Mouse (Mus musculus) stomach, postnatal 0 days (tissue): ENCODE results near the gene Taf3.

Source experiments
- CTCF ChIP-seq: IDR thresholded peaks from 2 replicates; pipeline ENCODE4 v1.5.1; 2016; ENCODE audit warnings: antibody characterized with exemption, low read depth, mild to moderate bottlenecking, moderate library complexity
- EP300 ChIP-seq: optimal IDR thresholded peaks from 2 replicates; pipeline ENCODE3; 2016; ENCODE audit warnings: antibody characterized with exemption

DNA sequence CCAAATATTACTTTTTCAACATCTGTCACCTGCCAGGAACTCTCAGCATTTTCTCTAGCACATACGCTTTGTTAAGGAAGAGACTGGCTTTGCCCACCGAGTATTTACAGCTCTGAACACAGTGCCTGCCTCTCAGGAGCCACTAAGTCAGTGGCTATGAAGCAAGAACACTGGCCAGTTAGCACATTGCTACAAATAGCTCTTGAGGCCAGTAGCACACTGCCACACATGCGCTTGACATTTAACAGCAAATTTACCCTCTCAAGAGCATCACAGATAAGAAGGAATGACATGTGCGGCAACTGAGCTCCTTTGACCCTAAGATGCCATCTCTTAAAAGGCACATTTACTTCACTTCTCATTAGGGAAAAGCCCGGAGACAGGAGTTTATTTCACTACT, 78.7 kb downstream of the Taf3 start:
- TF ChIP-seq CTCF (no peak), EP300 (no peak)
